Mouse (Mus musculus): ENCODE data around the gene Muc2.

The Muc2 gene

GRCm38 (mm10) chr7:141770988-141771387 is 80.8 kb downstream of the Muc2 start:
- DNase-seq = no peak

- DNase-seq = no peak
Measured at GRCm38 (mm10) chr7:141772058-141772557, 82.0 kb downstream of the Muc2 start.

DNA sequence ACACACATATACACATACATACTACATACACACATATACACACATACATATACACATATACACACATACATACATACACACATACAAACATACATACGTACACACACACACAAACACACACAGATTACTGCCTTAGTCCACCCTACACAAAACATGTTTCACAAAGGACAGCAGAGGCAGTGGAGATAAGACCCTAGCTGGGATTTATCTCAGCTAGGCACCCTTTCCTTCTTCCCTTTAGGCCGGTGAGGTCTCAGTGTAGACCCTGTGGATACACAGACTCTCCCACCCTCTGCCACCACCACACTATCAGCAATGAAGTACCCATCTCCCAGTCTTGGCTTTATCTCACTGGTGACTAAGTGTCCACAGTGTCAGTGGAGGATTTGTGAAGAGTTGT is 84.7 kb downstream of the Muc2 start:
- DNase-seq = no peak

- DNase-seq = no peak
Measured at GRCm38 (mm10) chr7:141776199-141776598, 86.1 kb downstream of the Muc2 start.

GRCm38 (mm10) chr7:141788677-141789452 is 98.7 kb downstream of the Muc2 start, which contains the start of gene Muc5ac:
TSS of gene Muc5ac (plus strand) at chr7:141788972.
- DNase-seq = no peak

DNA sequence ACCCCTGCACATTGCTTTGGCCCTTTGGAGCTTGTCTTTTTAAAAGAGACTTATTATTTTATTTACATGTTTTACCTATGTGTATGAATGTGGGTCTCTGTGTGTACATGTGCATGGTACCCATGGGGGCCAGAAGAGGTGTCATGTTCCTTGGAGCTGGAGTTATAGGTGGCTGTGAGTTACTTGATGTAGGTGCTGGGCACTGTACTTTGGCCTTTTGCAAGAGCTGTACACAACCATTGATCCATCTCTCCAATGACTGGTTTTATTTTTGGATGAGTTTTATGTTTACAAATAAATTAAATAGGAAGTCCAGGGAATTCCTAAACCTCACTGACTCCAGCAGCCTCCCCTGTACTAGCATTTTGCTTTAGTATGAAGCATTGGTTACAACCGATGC is 104.1 kb downstream of the Muc2 start:
- DNase-seq = no peak

DNA sequence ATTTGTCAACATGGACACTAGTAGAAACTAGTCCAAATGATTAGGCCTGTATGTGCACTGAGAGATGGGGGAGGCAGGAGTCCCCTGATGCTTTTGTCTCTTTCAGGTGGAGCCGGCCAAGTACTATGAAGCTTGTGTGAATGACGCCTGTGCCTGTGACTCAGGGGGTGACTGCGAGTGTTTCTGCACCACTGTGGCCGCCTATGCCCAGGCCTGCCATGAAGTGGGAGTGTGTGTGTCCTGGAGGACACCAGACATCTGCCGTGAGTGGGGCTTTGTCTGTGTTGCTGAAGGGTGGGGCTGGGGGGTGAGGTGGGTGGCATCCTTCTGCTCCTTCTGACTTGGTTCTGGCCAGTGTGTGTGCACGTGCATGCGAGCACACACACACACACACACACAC is 113.1 kb downstream of the Muc2 start:
- no peak for DNase-seq

Data from lung, postnatal 14 days (tissue).